Mouse (Mus musculus) layer of hippocampus, adult 18-20 months (tissue): ENCODE measurements around the gene Rufy4. TPM values are rescaled to one million over a fixed set of nuclear protein-coding genes. Genes with fewer than 3 reads are reported as not detected.
A peak's percentile ranks its signal among the peaks of the same experiment; 100 is the strongest.
"Not testable (repeated sequence)": the region's sequence is repeated elsewhere in the genome, so short reads cannot be mapped to it uniquely, and the experiment has no call there.

Experiments used
- DNase-seq, 2 experiments: peaks; one replicate each; pipeline ENCODE4 v3.0.0; 2022; ENCODE audit warnings: low spot score in 2 of 2
- total RNA-seq, 2 experiments: library from RNA; stranded (reverse); gene quantifications; 2 replicates each; pipeline ENCODE4 v1.2.3; 2021

Gene Rufy4
- total RNA-seq, 2 experiments from 2014 or later = not detected

GRCm38 (mm10) chr1:74149106-74149885, 24.0 kb downstream of the Rufy4 start:
- no peak for DNase-seq

GRCm38 (mm10) chr1:74150101-74150500, 24.8 kb downstream of the Rufy4 start:
- DNase-seq = no peak

DNA sequence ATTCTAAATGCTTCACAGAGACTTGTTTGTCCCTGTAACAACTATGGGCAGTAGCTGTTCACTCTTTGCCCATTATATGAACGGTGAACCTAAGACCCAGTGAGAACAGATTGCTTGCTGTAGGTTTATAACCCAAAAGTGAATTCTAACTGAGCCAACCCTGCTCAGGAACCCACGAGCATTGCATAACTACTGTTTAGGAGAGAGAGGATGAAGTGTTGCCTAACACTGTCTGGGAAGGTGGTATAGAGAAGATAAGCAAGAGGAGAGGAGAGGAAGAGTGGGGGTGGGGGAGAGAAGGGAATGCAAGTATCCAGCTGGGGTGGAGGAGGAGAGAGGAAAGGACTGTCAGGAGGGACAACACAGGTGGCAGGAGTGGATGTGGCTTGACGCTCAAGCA, 25.8 kb downstream of the Rufy4 start:
- DNase-seq = no peak

GRCm38 (mm10) chr1:74153461-74154184, 28.3 kb downstream of the Rufy4 start, which contains the start of gene Cxcr2:
Gene Cxcr2 (plus strand): TSS chr1:74153989.
- DNase-seq = no peak

DNA sequence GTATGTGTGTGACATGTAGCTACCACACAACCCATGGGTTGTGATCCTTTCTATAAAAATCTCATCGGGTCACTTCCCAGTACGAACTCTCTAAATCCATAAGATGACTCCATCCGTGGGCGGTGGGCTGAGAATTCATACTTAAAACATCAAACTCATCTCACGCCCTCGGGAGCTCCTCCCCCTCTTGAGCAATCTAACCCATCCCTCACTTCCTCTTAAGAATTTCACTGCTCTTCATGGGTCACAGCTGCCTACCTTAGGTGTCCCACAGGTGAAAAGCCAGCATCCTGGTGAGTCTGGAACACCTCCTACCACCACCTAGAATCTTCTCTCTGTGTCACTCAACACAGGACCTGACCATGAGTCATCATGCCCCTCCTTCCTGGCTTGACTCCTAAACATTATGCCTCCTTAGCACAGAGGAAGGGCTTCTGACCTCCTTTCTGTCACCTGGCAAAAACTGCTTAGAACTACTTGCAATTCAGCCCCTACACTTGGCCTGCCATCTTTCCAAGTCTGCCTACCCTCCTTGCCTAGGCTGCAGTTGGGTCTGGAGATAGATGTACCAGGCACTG, 30.2 kb downstream of the Rufy4 start:
- no peak for DNase-seq

GRCm38 (mm10) chr1:74156381-74156910, 31.1 kb downstream of the Rufy4 start:
- no peak for DNase-seq

GRCm38 (mm10) chr1:74159613-74160012, 34.3 kb downstream of the Rufy4 start:
- DNase-seq = not testable (repeated sequence)

GRCm38 (mm10) chr1:74160036-74160435, 34.7 kb downstream of the Rufy4 start:
- DNase-seq = no peak

DNA sequence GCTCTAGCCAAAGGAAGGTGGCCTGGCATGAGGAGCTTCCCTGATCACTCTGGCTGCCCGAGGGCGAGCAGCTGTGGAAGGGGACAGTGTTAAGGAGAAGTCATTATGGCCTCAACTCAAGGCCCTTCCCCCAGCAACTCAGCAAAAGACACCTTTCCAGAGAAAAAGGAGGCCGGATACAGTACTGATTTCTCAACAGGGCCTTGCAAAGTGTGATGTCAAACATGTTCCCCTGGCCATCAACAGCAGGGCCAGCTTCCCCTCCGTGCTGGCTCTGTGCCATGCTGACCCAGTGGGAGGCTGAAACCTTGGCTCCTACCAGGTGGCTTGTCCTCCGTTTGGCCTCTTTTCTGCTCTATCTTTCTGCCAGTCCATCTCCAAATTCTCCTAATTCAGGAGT, 41.8 kb downstream of the Rufy4 start:
- DNase-seq = no peak

GRCm38 (mm10) chr1:74169721-74170120, 44.4 kb downstream of the Rufy4 start:
- no peak for DNase-seq

GRCm38 (mm10) chr1:74172722-74173121, 47.4 kb downstream of the Rufy4 start:
- DNase-seq = no peak

GRCm38 (mm10) chr1:74175731-74176130, 50.4 kb downstream of the Rufy4 start:
- no peak for DNase-seq

DNA sequence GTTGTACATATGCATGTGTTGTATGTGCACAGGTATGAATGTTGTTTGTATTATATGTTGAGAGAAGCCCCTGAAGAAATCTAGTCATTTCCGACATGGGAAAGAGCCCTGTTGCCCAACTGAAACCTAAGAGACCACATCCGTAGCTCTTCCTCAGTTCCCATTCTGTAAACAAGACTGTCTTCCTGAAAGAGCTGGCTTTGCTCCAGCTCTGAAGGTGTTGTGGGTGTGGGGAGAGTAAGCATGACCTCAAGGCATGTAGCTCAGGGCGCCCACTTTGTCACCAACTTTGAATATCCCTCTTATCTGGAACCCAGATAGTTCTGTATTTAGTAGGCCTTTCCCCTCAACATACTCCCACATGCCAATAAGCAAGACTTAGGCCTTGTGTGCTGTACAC, 53.3 kb downstream of the Rufy4 start:
- DNase-seq = no peak

DNA sequence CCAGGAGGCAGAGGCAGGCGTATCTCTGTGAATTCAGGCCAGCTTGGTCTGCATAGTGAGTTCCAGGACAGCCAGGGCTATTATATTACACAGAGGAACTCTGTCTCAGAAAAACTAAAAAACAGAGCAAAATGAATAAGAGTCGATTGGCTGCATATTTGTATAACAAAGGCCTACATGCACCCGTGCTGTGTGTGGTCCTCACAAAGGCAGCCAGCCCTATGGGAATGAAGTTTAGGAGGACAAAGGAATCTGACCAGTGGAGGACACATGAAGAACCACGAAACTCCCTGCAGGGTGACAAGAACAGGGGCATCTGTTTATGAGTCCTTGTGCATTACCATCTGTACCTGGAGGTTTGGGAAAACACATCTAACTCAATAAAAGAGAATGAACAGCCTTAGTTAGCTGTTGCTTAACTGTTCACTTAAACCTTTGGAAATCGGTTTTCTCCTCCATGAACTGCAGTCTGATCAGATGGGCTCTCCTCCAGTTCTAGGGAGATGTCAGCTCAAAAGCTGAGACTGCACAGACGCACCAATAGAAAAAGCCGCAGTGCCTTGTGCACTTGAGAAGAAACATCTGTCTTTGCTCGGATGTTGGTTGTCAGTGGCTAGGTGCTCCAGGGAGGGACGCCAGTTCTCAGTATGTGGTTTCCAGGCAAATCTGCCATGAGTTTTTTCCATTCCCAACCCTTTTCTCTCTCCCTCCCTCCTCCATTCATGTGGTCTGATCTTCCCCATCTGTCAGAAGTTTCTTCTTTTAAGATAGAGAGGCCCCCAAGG, 54.5 kb downstream of the Rufy4 start:
- DNase-seq = no peak

GRCm38 (mm10) chr1:74181462-74181861, 56.1 kb downstream of the Rufy4 start:
- no peak for DNase-seq

- no peak for DNase-seq
Observed at GRCm38 (mm10) chr1:74183006-74183405, 57.7 kb downstream of the Rufy4 start.

GRCm38 (mm10) chr1:74190471-74190870, 65.1 kb downstream of the Rufy4 start:
- DNase-seq = no peak

DNA sequence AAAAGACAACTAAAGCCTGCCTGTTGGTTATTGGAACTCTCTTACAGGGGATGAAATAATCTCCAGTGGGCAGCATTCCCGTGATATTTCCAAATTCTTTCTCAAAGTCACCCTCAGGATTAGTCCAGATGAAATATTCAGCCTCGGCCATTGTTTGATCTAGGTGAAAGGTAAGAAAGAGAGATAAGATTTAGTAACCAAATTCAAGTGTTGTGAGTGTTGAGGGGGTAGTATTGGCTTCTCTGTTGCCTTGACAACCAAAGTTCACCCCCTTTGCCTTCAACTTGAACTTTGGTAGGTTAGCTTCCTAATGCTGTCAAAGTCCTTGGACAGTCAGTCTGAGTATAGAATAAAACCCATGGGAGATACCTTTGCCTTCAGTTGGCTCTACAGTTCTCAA, 67.4 kb downstream of the Rufy4 start:
- DNase-seq = no peak

- no peak for DNase-seq
Observed at GRCm38 (mm10) chr1:74194445-74194844, 69.1 kb downstream of the Rufy4 start, which contains the start of gene Cxcr1. Gene Cxcr1 (minus strand): TSS chr1:74194631.

- peak in 1 of 2 experiments; percentile 32 for DNase-seq
Observed at GRCm38 (mm10) chr1:74195961-74196360, 70.6 kb downstream of the Rufy4 start.
